Mouse (Mus musculus): ENCODE measurements at regions not wholly inside any gene's neighbourhood (a gene's known extent, or its start where the extent isn't known, plus 50 kb on each side); places are given as distances from the start of the nearest gene placed in this dataset.

- H3K4me3 ChIP-seq = no peak overlapping the region
- no peak for DNase-seq (ENCODE audit: extremely low spot score in 1 of 2, low spot score in 2 of 2)
- TF ChIP-seq CTCF (IDR thresholded peaks at IDR 0.05) = no peak
- intact Hi-C loops (cut with DNase I) = no loop called here
- no peak overlapping the region for H3K27ac ChIP-seq
These were observed 84.0 kb upstream of the Dlx6 start for GRCm38 (mm10) chr6:6779157-6779556.

- no peak overlapping the region for H3K27ac ChIP-seq
- no peak for TF ChIP-seq CTCF (IDR thresholded peaks at IDR 0.05)
- DNase-seq (ENCODE audit: extremely low spot score in 1 of 2, low spot score in 2 of 2) = no peak
- no peak overlapping the region for H3K4me3 ChIP-seq
- intact Hi-C loops (cut with DNase I) = no loop called here
These were observed 81.6 kb upstream of the Dlx6 start for GRCm38 (mm10) chr6:6781556-6781955.

- no peak for DNase-seq (ENCODE audit: extremely low spot score in 1 of 2, low spot score in 2 of 2)
- intact Hi-C loops (cut with DNase I) = no loop called here
- Histone ChIP-seq H3K4me3 (no peak overlapping the region), H3K27ac (no peak overlapping the region)
- TF ChIP-seq CTCF (IDR thresholded peaks at IDR 0.05) = no peak
These were observed 77.1 kb upstream of the Dlx6 start for GRCm38 (mm10) chr6:6785939-6786490.

- no peak for TF ChIP-seq CTCF (IDR thresholded peaks at IDR 0.05)
- intact Hi-C loops (cut with DNase I) = no loop called here
- no peak overlapping the region for H3K27ac ChIP-seq
- no peak for DNase-seq (ENCODE audit: extremely low spot score in 1 of 2, low spot score in 2 of 2)
- H3K4me3 ChIP-seq = no peak overlapping the region
These were observed 75.6 kb upstream of the Dlx6 start for GRCm38 (mm10) chr6:6787490-6787889.

GRCm38 (mm10) chr6:6794320-6795018, 68.7 kb upstream of the Dlx6 start:
- no peak for DNase-seq (ENCODE audit: extremely low spot score in 1 of 2, low spot score in 2 of 2)
- no peak overlapping the region for H3K4me3 ChIP-seq
- no peak for TF ChIP-seq CTCF (IDR thresholded peaks at IDR 0.05)
- intact Hi-C loops (cut with DNase I) = no loop called here
- H3K27ac ChIP-seq = no peak overlapping the region

- H3K27ac ChIP-seq = no peak overlapping the region
- TF ChIP-seq CTCF (IDR thresholded peaks at IDR 0.05) = no peak
- no peak for DNase-seq (ENCODE audit: extremely low spot score in 1 of 2, low spot score in 2 of 2)
- H3K4me3 ChIP-seq = no peak overlapping the region
- intact Hi-C loops (cut with DNase I) = no loop called here
These were observed 62.8 kb upstream of the Dlx6 start for GRCm38 (mm10) chr6:6800377-6800776.

- no peak for TF ChIP-seq CTCF (IDR thresholded peaks at IDR 0.05)
- DNase-seq (ENCODE audit: extremely low spot score in 1 of 2, low spot score in 2 of 2) = no peak
- intact Hi-C loops (cut with DNase I) = no loop called here
- H3K27ac ChIP-seq = no peak overlapping the region
- H3K4me3 ChIP-seq = no peak overlapping the region
These were observed 61.4 kb upstream of the Dlx6 start for GRCm38 (mm10) chr6:6801563-6802259.
